Mouse (Mus musculus) embryonic facial prominence, embryonic 10.5 days (tissue): ENCODE measurements around the gene Fem1b. TPM values are rescaled to one million over a fixed set of nuclear protein-coding genes. Genes with fewer than 3 reads are reported as not detected.
"Not testable (repeated sequence)": the region's sequence is repeated elsewhere in the genome, so short reads cannot be mapped to it uniquely, and the experiment has no call there.

ENCODE experiments used
- DNase-seq: peaks from one replicate; pipeline ENCODE4 v3.0.0-alpha.2; 2017; ENCODE audit warnings: low spot score
- H3K27ac ChIP-seq: fragments of 300-500 bp; sonication (generic); replicated peaks from 2 replicates; pipeline ENCODE4 v1.5.1; 2016; ENCODE audit warnings: mild to moderate bottlenecking
- H3K27me3 ChIP-seq: fragments of 300-500 bp; sonication (generic); replicated peaks from 2 replicates; pipeline ENCODE4 v1.6.1; 2016; ENCODE audit warnings: low read depth, mild to moderate bottlenecking; ENCODE audit not compliant: poor library complexity, severe bottlenecking
- H3K36me3 ChIP-seq: fragments of 300-500 bp; sonication (generic); replicated peaks from 2 replicates; pipeline ENCODE4 v1.6.1; 2016; ENCODE audit warnings: mild to moderate bottlenecking, moderate library complexity
- H3K4me1 ChIP-seq: fragments of 300-500 bp; sonication (generic); 2 replicates; pipeline ENCODE4 v1.6.1; 2016
- H3K4me3 ChIP-seq: fragments of 300-500 bp; sonication (generic); 2 replicates; pipeline ENCODE4 v1.5.1; 2016; ENCODE audit warnings: mild to moderate bottlenecking, moderate library complexity
- H3K9me3 ChIP-seq: fragments of 300-500 bp; sonication (generic); 2 replicates; pipeline ENCODE4 v1.6.1; 2016; ENCODE audit warnings: mild to moderate bottlenecking
- WGBS: fragments of 180-500 bp; shearing (Covaris S2); methylation state at CpG from one replicate; pipeline ENCODE4 v1.1.7; 2016; 5-methylcytosine and 5-hydroxymethylcytosine counted together
- polyA plus RNA-seq: library from polyadenylated mRNA; unstranded; fragments of >200 nt; fragmentation: Nextera tagmentation; extraction: Ambion mirVana; gene quantifications from 2 replicates; pipeline ENCODE4 v1.2.1, GENCODE M21; 2016

The Fem1b gene
- polyA plus RNA-seq, 1 experiment from 2014 or later: 30.3 TPM

GRCm38 (mm10) chr9:62821811-62822210 lies 10.1 kb upstream of the Fem1b start:
- DNase-seq: no peak
- H3K4me1 ChIP-seq: peaks cover 22% of the 10 kb centered on the region
- H3K27ac ChIP-seq: no peak overlapping the region
- H3K4me3 ChIP-seq: no peak overlapping the region
- no peaks in the 10 kb centered on the region for H3K27me3 ChIP-seq
- no peaks in the 10 kb centered on the region for H3K36me3 ChIP-seq
- H3K9me3 ChIP-seq: no peaks in the 10 kb centered on the region
- WGBS: 94% methylated on average over 7 of the region's 7 CpGs

- no peaks in the 10 kb centered on the region for H3K36me3 ChIP-seq
- peaks cover 16% of the 10 kb centered on the region for H3K4me1 ChIP-seq
- H3K27me3 ChIP-seq: no peaks in the 10 kb centered on the region
- H3K4me3 ChIP-seq: no peak overlapping the region
- H3K9me3 ChIP-seq: no peaks in the 10 kb centered on the region
- no peak overlapping the region for H3K27ac ChIP-seq
- no peak for DNase-seq
- WGBS: 88% methylated on average over 6 of the region's 6 CpGs
Observed at GRCm38 (mm10) chr9:62820829-62821228, 9.1 kb upstream of the Fem1b start.

GRCm38 (mm10) chr9:62819910-62820309 lies 8.2 kb upstream of the Fem1b start:
- H3K4me1 ChIP-seq, H3K9me3 ChIP-seq, DNase-seq, H3K27me3 ChIP-seq, H3K4me3 ChIP-seq, H3K27ac ChIP-seq, H3K36me3 ChIP-seq: not testable (repeated sequence)
- 89% methylated on average over 6 of the region's 6 CpGs for WGBS

GRCm38 (mm10) chr9:62819494-62819893 lies 7.8 kb upstream of the Fem1b start:
- Histone ChIP-seq H3K4me3 (no peak overlapping the region), H3K36me3 (no peaks in the 10 kb centered on the region), H3K9me3 (no peaks in the 10 kb centered on the region), H3K27ac (no peak overlapping the region), H3K27me3 (no peaks in the 10 kb centered on the region), H3K4me1 (0 out of 2 replicates have a peak, but pooled peaks cover 6% of the 10 kb centered on the region)
- 88% methylated on average over 3 of the region's 3 CpGs for WGBS
- DNase-seq: no peak

GRCm38 (mm10) chr9:62817828-62818614 lies 6.3 kb upstream of the Fem1b start:
- H3K4me3 ChIP-seq: no peak overlapping the region
- 82% methylated on average over 4 of the region's 4 CpGs for WGBS
- H3K27me3 ChIP-seq: no peaks in the 10 kb centered on the region
- no peaks in the 10 kb centered on the region for H3K36me3 ChIP-seq
- no peak for DNase-seq
- H3K4me1 ChIP-seq: 0 out of 2 replicates have a peak, but pooled peaks cover 6% of the 10 kb centered on the region
- H3K27ac ChIP-seq: no peak overlapping the region
- no peaks in the 10 kb centered on the region for H3K9me3 ChIP-seq

- 69% methylated on average over 12 of the region's 12 CpGs for WGBS
Observed at GRCm38 (mm10) chr9:62817099-62817571, 5.4 kb upstream of the Fem1b start.

GRCm38 (mm10) chr9:62816323-62817098 lies 4.8 kb upstream of the Fem1b start:
- peaks cover 14% of the 10 kb centered on the region for H3K4me1 ChIP-seq
- no peaks in the 10 kb centered on the region for H3K9me3 ChIP-seq
- no peaks in the 10 kb centered on the region for H3K27me3 ChIP-seq
- no peak overlapping the region for H3K4me3 ChIP-seq
- no peak for DNase-seq
- 81% methylated on average over 9 of the region's 9 CpGs for WGBS
- H3K27ac ChIP-seq: no peak overlapping the region
- H3K36me3 ChIP-seq: no peaks in the 10 kb centered on the region

More at GRCm38 (mm10) chr9:62817099-62817571, 5.4 kb upstream of the Fem1b start:
- DNase-seq: no peak
- Histone ChIP-seq H3K9me3 (no peaks in the 10 kb centered on the region), H3K27ac (no peak overlapping the region), H3K36me3 (no peaks in the 10 kb centered on the region), H3K4me3 (no peak overlapping the region), H3K27me3 (no peaks in the 10 kb centered on the region), H3K4me1 (peaks cover 12% of the 10 kb centered on the region)

GRCm38 (mm10) chr9:62814751-62815150 lies 3.0 kb upstream of the Fem1b start:
- peaks cover 22% of the 10 kb centered on the region for H3K4me1 ChIP-seq
- WGBS: 93% methylated on average over 2 of the region's 2 CpGs
- no peak overlapping the region for H3K27ac ChIP-seq
- no peak overlapping the region for H3K4me3 ChIP-seq
- H3K27me3 ChIP-seq: no peaks in the 10 kb centered on the region
- no peaks in the 10 kb centered on the region for H3K9me3 ChIP-seq
- DNase-seq: no peak
- H3K36me3 ChIP-seq: no peaks in the 10 kb centered on the region

GRCm38 (mm10) chr9:62812216-62813049 lies 699 bp upstream of the Fem1b start:
- Histone ChIP-seq H3K27ac (peak overlapping the region; percentile 97), H3K4me1 (peaks cover 42% of the 10 kb centered on the region), H3K4me3 (peak overlapping the region; percentile 71), H3K27me3 (no peaks in the 10 kb centered on the region), H3K9me3 (no peaks in the 10 kb centered on the region), H3K36me3 (no peaks in the 10 kb centered on the region)
- 13% methylated on average over 14 of the region's 14 CpGs for WGBS
- no peak for DNase-seq

- H3K4me3 ChIP-seq: peak overlapping the region; percentile 71
- H3K4me1 ChIP-seq: peaks cover 36% of the 10 kb centered on the region
- no peak for DNase-seq
- no peaks in the 10 kb centered on the region for H3K36me3 ChIP-seq
- no peaks in the 10 kb centered on the region for H3K27me3 ChIP-seq
- no peaks in the 10 kb centered on the region for H3K9me3 ChIP-seq
- WGBS: under 1% methylated on average over 58 of the region's 58 CpGs
- H3K27ac ChIP-seq: peak overlapping the region; percentile 97
Observed at GRCm38 (mm10) chr9:62810543-62811515, 905 bp downstream of the Fem1b start.

GRCm38 (mm10) chr9:62810095-62810494 lies 1.6 kb downstream of the Fem1b start:
- Histone ChIP-seq H3K36me3 (0 out of 2 replicates have a peak, but pooled peaks cover 3% of the 10 kb centered on the region), H3K4me1 (peaks cover 36% of the 10 kb centered on the region), H3K9me3 (no peaks in the 10 kb centered on the region), H3K27ac (no peak overlapping the region), H3K4me3 (peak overlapping the region; percentile 71), H3K27me3 (no peaks in the 10 kb centered on the region)
- 23% methylated on average over 8 of the region's 8 CpGs for whole genome bisulfite sequencing
- DNase-seq: no peak
